Mouse (Mus musculus): ENCODE data around the gene Kank1. TPM values are rescaled to one million over a fixed set of nuclear protein-coding genes. Genes with fewer than 3 reads are reported as not detected.

Gene Kank1
- total and polyA plus RNA-seq, 2 experiments from 2014 or later, result 13.5 to 23.3 TPM

DNA sequence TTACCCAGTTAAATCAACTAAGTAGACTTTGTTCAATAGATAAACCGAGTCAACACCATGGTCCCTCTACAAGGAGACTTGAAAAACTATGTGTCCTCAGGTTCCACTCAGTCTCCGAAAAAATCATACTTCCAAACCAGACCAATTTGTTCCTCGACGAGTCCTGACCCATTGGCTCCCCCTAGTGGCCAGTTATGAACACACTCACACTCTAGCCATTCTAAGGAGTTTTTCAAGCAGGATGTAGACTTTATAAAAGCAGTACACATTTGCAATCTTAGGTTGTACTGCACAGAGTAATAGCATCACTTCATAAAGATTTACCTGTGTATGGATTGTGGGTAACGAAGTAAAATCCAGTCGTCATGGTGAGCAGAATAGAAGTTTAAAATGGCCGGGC lies 208.3 kb downstream of the Kank1 start:
- peak; percentile 93 for TF ChIP-seq CTCF (IDR thresholded peaks at IDR 0.05; ENCODE audit: low read depth)
- Histone ChIP-seq H3K4me3 (ENCODE audit: low read length) (no peak overlapping the region), H3K36me3 (ENCODE audit: insufficient read depth, low read length) (no peaks in the 10 kb centered on the region), H3K9ac (replicated peaks; ENCODE audit: low read length) (no peak overlapping the region), H3K4me2 (ENCODE audit: low read depth, low read length) (no peak overlapping the region), H3K27ac (no peak overlapping the region), H3K9me3 (ENCODE audit: low read length) (no peaks in the 10 kb centered on the region), H3K4me1 (ENCODE audit: insufficient read depth, low read length) (no peaks in the 10 kb centered on the region), H3K27me3 (ENCODE audit: insufficient read depth, low read length) (no peaks in the 10 kb centered on the region)
- WGBS, result 27% methylated on average over 7 of the region's 7 CpGs
- DNase-seq (ENCODE audit: low spot score) (peak; percentile 87), ATAC-seq (peak; percentile 40; the same call in 1 of the 2 replicates)

- no peak overlapping the region for H3K4me2 ChIP-seq (ENCODE audit: low read depth, low read length)
- WGBS, result 70% methylated on average over 8 of the region's 8 CpGs
- H3K27me3 ChIP-seq (ENCODE audit: insufficient read depth, low read length), result no peaks in the 10 kb centered on the region
- no peaks in the 10 kb centered on the region for H3K36me3 ChIP-seq (ENCODE audit: insufficient read depth, low read length)
- no peak for TF ChIP-seq CTCF (IDR thresholded peaks at IDR 0.05; ENCODE audit: low read depth)
- no peak for ATAC-seq
- no peak overlapping the region for H3K4me3 ChIP-seq (ENCODE audit: low read length)
- H3K9ac ChIP-seq (replicated peaks; ENCODE audit: low read length), result no peak overlapping the region
- H3K27ac ChIP-seq, result no peak overlapping the region
- H3K9me3 ChIP-seq (ENCODE audit: low read length), result no peaks in the 10 kb centered on the region
- DNase-seq (ENCODE audit: low spot score), result no peak
- H3K4me1 ChIP-seq (ENCODE audit: insufficient read depth, low read length), result no peaks in the 10 kb centered on the region
Measured at GRCm38 (mm10) chr19:25445842-25446241, 209.1 kb downstream of the Kank1 start.

- Histone ChIP-seq H3K9me3 (ENCODE audit: low read length) (no peaks in the 10 kb centered on the region), H3K36me3 (ENCODE audit: insufficient read depth, low read length) (no peaks in the 10 kb centered on the region), H3K4me2 (ENCODE audit: low read depth, low read length) (no peak overlapping the region), H3K4me3 (ENCODE audit: low read length) (no peak overlapping the region), H3K4me1 (ENCODE audit: insufficient read depth, low read length) (no peaks in the 10 kb centered on the region), H3K9ac (replicated peaks; ENCODE audit: low read length) (no peak overlapping the region), H3K27me3 (ENCODE audit: insufficient read depth, low read length) (no peaks in the 10 kb centered on the region), H3K27ac (no peak overlapping the region)
- TF ChIP-seq CTCF (IDR thresholded peaks at IDR 0.05; ENCODE audit: low read depth), result no peak
- ATAC-seq (no peak), DNase-seq (ENCODE audit: low spot score) (no peak)
- 78% methylated on average over 2 of the region's 2 CpGs for WGBS
Measured at GRCm38 (mm10) chr19:25446683-25447082, 209.9 kb downstream of the Kank1 start.

- Histone ChIP-seq H3K4me2 (ENCODE audit: low read depth, low read length) (no peak overlapping the region), H3K4me3 (ENCODE audit: low read length) (no peak overlapping the region), H3K36me3 (ENCODE audit: insufficient read depth, low read length) (no peaks in the 10 kb centered on the region), H3K9me3 (ENCODE audit: low read length) (no peaks in the 10 kb centered on the region), H3K4me1 (ENCODE audit: insufficient read depth, low read length) (no peaks in the 10 kb centered on the region), H3K27ac (no peak overlapping the region), H3K27me3 (ENCODE audit: insufficient read depth, low read length) (no peaks in the 10 kb centered on the region), H3K9ac (replicated peaks; ENCODE audit: low read length) (no peak overlapping the region)
- DNase-seq (ENCODE audit: low spot score), result no peak
- ATAC-seq, result no peak
- WGBS, result 65% methylated on average over 5 of the region's 5 CpGs
- TF ChIP-seq CTCF (IDR thresholded peaks at IDR 0.05; ENCODE audit: low read depth), result no peak
Measured at GRCm38 (mm10) chr19:25447373-25447772, 210.6 kb downstream of the Kank1 start.

DNA sequence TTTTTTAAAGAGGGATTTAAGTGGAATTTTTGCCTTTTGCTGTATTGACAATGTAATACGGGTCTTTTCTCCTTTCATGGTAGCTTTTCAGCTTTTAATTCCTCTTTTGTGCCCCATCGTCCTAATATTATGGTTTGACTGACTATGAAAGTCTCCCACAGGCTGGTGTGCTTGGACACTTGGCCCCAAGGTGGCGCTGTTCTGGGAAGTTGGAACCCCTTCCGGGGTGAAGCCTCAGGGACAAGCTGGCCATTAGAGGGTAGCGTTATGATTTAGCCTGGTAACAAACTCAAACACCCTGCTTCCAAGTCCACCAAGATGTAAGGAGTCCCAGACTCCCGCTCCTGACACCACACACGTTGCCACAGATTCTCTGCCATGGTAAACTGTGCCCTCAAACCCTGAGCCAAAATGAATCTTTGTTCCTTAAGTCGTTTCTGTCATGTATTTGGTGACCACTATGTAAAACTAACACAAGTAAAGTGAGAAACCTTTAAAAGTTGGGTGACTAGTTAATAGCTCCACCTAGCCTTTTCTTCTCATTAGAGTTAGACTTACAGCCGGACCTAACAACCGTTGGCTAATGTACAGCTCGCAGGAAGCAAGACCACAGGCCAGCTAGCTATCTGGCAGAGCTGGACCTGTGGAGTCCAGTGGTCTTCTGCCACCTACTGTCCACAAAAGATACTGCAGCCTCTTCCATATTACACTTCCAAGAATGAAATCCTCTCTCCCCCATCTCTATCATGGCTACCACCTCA lies 214.3 kb downstream of the Kank1 start:
- Histone ChIP-seq H3K4me3 (ENCODE audit: low read length) (no peak overlapping the region), H3K9ac (replicated peaks; ENCODE audit: low read length) (no peak overlapping the region), H3K36me3 (ENCODE audit: insufficient read depth, low read length) (no peaks in the 10 kb centered on the region), H3K27me3 (ENCODE audit: insufficient read depth, low read length) (no peaks in the 10 kb centered on the region), H3K27ac (no peak overlapping the region), H3K4me2 (ENCODE audit: low read depth, low read length) (no peak overlapping the region), H3K4me1 (ENCODE audit: insufficient read depth, low read length) (no peaks in the 10 kb centered on the region), H3K9me3 (ENCODE audit: low read length) (no peaks in the 10 kb centered on the region)
- WGBS, result 49% methylated on average over 11 of the region's 11 CpGs
- ATAC-seq, result peak; percentile 71
- peak; percentile 82 for DNase-seq (ENCODE audit: low spot score)
- TF ChIP-seq CTCF (IDR thresholded peaks at IDR 0.05; ENCODE audit: low read depth), result peak; percentile 88

DNA sequence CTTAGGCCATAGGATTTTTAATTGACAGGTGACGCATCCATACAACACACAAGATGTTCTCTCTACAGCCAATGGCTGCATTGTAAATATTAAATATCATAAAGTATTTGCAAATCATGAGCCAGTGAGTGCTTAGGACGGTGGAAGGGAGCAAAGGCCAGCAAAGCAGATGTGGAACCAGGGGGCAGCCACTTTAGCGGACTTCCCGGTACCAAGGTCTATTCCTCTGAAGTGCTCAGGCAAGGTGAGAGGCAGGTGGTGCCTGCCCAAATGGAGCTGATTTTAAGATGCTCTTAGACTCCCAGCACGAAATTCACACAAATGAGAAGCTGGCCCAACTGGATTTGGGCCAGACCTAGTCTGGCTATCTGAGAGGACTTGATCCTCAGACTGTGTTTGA lies 216.4 kb downstream of the Kank1 start:
- TF ChIP-seq CTCF (IDR thresholded peaks at IDR 0.05; ENCODE audit: low read depth), result no peak
- no peak overlapping the region for H3K4me2 ChIP-seq (ENCODE audit: low read depth, low read length)
- no peaks in the 10 kb centered on the region for H3K9me3 ChIP-seq (ENCODE audit: low read length)
- no peaks in the 10 kb centered on the region for H3K27me3 ChIP-seq (ENCODE audit: insufficient read depth, low read length)
- no peaks in the 10 kb centered on the region for H3K4me1 ChIP-seq (ENCODE audit: insufficient read depth, low read length)
- WGBS, result 81% methylated on average over 5 of the region's 5 CpGs
- ATAC-seq (no peak), DNase-seq (ENCODE audit: low spot score) (no peak)
- H3K27ac ChIP-seq, result no peak overlapping the region
- no peaks in the 10 kb centered on the region for H3K36me3 ChIP-seq (ENCODE audit: insufficient read depth, low read length)
- H3K9ac ChIP-seq (replicated peaks; ENCODE audit: low read length), result no peak overlapping the region
- no peak overlapping the region for H3K4me3 ChIP-seq (ENCODE audit: low read length)

GRCm38 (mm10) chr19:25460760-25461159 lies 224.0 kb downstream of the Kank1 start:
- no peaks in the 10 kb centered on the region for H3K4me1 ChIP-seq (ENCODE audit: insufficient read depth, low read length)
- WGBS, result 91% methylated on average over 8 of the region's 8 CpGs
- H3K36me3 ChIP-seq (ENCODE audit: insufficient read depth, low read length), result no peaks in the 10 kb centered on the region
- ATAC-seq (no peak), DNase-seq (ENCODE audit: low spot score) (no peak)
- no peak overlapping the region for H3K9ac ChIP-seq (replicated peaks; ENCODE audit: low read length)
- H3K27ac ChIP-seq, result no peak overlapping the region
- H3K9me3 ChIP-seq (ENCODE audit: low read length), result no peaks in the 10 kb centered on the region
- no peaks in the 10 kb centered on the region for H3K27me3 ChIP-seq (ENCODE audit: insufficient read depth, low read length)
- no peak overlapping the region for H3K4me3 ChIP-seq (ENCODE audit: low read length)
- no peak overlapping the region for H3K4me2 ChIP-seq (ENCODE audit: low read depth, low read length)
- no peak for TF ChIP-seq CTCF (IDR thresholded peaks at IDR 0.05; ENCODE audit: low read depth)

Measured in hindbrain, postnatal 0 days (tissue).